29 mouse cellular contexts compared by ENCODE assay signal in the genomic region with DNA sequence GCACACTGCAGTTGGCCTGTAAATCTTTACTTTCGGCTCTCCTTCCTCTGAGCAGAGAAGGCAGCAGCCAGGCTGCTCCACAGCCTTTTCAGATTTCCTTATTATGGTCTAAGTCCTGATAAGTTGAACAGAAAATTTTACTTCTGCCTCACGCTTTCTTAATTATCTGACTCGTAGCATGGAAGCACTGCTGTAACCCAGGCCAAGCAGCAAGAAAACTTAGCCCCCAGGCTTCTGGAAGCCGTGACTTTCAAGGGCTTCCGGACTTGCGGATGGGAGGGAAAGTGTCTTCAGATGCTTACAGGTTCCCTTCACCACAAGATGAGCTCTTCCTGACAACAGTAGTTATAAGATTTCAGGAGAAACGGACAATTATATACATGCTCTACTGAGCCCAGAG. TPM values are rescaled to one million over a fixed set of nuclear protein-coding genes. Genes with fewer than 3 reads are reported as not detected.
DNase-seq lines count a peak whose midpoint lies in the region; ATAC-seq and TF ChIP-seq lines count a peak whose summit lies in the region.
"Had no signal": no experiment of that assay in that cellular context is flagged by ENCODE, and none has a peak within 500 bp of the region (broad histone marks: within the 10 kb centered on the region; RNA-seq: fewer than 3 reads in every experiment).

No protein-coding gene starts in this region.

- H3K79me2 ChIP-seq in heart, adult 2 months (replicated peaks; ENCODE audit: control insufficient read depth, insufficient read depth, low read length), result no peaks in the 10 kb centered on the region

- 86% methylated on average over 7 of the region's 7 CpGs for WGBS in forebrain, embryonic 11.5 days
- WGBS in forebrain, postnatal 0 days, result 70% methylated on average over 7 of the region's 7 CpGs
- 77% methylated on average over 7 of the region's 7 CpGs for whole genome bisulfite sequencing in heart, adult 2 months
- 80% methylated on average over 7 of the region's 7 CpGs for WGBS in midbrain, embryonic 10.5 days
- WGBS in midbrain, embryonic 14.5 days, result 77% methylated on average over 7 of the region's 7 CpGs

- H3K36me3 ChIP-seq in forebrain, embryonic 11.5 days (ENCODE audit: control insufficient read depth, insufficient read depth, low read length), result no peaks in the 10 kb centered on the region
- H3K36me3 ChIP-seq in forebrain, postnatal 0 days (ENCODE audit: insufficient read depth), result no peaks in the 10 kb centered on the region
- H3K36me3 ChIP-seq in heart, adult 2 months (ENCODE audit: control insufficient read depth, insufficient read depth, low read length), result no peaks in the 10 kb centered on the region
- no peaks in the 10 kb centered on the region for H3K36me3 ChIP-seq in midbrain, embryonic 10.5 days
- H3K36me3 ChIP-seq in midbrain, embryonic 14.5 days (ENCODE audit: control insufficient read depth, insufficient read depth, low read length), result no peaks in the 10 kb centered on the region
- no peaks in the 10 kb centered on the region for H3K36me3 ChIP-seq in E14TG2a.4 (ENCODE audit: insufficient read depth, low read length)
- H3K36me3 ChIP-seq: embryonic facial prominence, embryonic 12.5 days; heart, embryonic 12.5 days; limb, embryonic 10.5 days; limb, embryonic 15.5 days; liver, embryonic 13.5 days; neural tube, embryonic 12.5 days had no signal

- no peak overlapping the region for H3K4me3 ChIP-seq in forebrain, embryonic 11.5 days (ENCODE audit: low read depth, low read length)
- H3K4me3 ChIP-seq in forebrain, postnatal 0 days (ENCODE audit: low read depth, low read length), result no peak overlapping the region
- H3K4me3 ChIP-seq in heart, adult 2 months, result no peak overlapping the region
- H3K4me3 ChIP-seq in midbrain, embryonic 10.5 days, result no peak overlapping the region
- H3K4me3 ChIP-seq in midbrain, embryonic 14.5 days (replicated peaks; ENCODE audit: low read depth, low read length), result no peak overlapping the region
- peak overlapping the region; percentile 11; the same call in 1 of the 2 replicates for H3K4me3 ChIP-seq in E14TG2a.4 (replicated peaks; ENCODE audit: low read length)
- H3K4me3 ChIP-seq: embryonic facial prominence, embryonic 12.5 days; heart, embryonic 12.5 days; limb, embryonic 10.5 days; limb, embryonic 15.5 days; liver, embryonic 13.5 days; megakaryocyte, embryonic 14.5 days; neural tube, embryonic 12.5 days had no signal

- no peak overlapping the region for H3K9ac ChIP-seq in forebrain, embryonic 11.5 days (ENCODE audit: low read length)
- H3K9ac ChIP-seq in forebrain, postnatal 0 days, result no peak overlapping the region
- no peak overlapping the region for H3K9ac ChIP-seq in heart, adult 2 months (ENCODE audit: low read depth, low read length)
- H3K9ac ChIP-seq in midbrain, embryonic 14.5 days (replicated peaks; ENCODE audit: low read length), result no peak overlapping the region
- H3K9ac ChIP-seq: embryonic facial prominence, embryonic 12.5 days; heart, embryonic 12.5 days; limb, embryonic 15.5 days; liver, embryonic 13.5 days; neural tube, embryonic 12.5 days had no signal

- no peaks in the 10 kb centered on the region for H3K9me3 ChIP-seq in forebrain, embryonic 11.5 days (ENCODE audit: control insufficient read depth, low read length)
- no peaks in the 10 kb centered on the region for H3K9me3 ChIP-seq in forebrain, postnatal 0 days (ENCODE audit: low read length)
- no peaks in the 10 kb centered on the region for H3K9me3 ChIP-seq in midbrain, embryonic 10.5 days (replicated peaks)
- H3K9me3 ChIP-seq in midbrain, embryonic 14.5 days (ENCODE audit: control insufficient read depth, low read length), result no peaks in the 10 kb centered on the region
- no peaks in the 10 kb centered on the region for H3K9me3 ChIP-seq in E14TG2a.4 (ENCODE audit: low read length)
- H3K9me3 ChIP-seq: embryonic facial prominence, embryonic 12.5 days; heart, embryonic 12.5 days; limb, embryonic 10.5 days; limb, embryonic 15.5 days; liver, embryonic 13.5 days; neural tube, embryonic 12.5 days had no signal

- H3K4me2 ChIP-seq in forebrain, embryonic 11.5 days (ENCODE audit: low read depth, low read length, severe bottlenecking), result no peak overlapping the region
- H3K4me2 ChIP-seq in forebrain, postnatal 0 days (ENCODE audit: low read depth), result no peak overlapping the region
- H3K4me2 ChIP-seq in midbrain, embryonic 14.5 days (ENCODE audit: low read length), result no peak overlapping the region
- H3K4me2 ChIP-seq: embryonic facial prominence, embryonic 12.5 days; heart, embryonic 12.5 days; limb, embryonic 15.5 days; liver, embryonic 13.5 days; neural tube, embryonic 12.5 days had no signal

- intact Hi-C loops in heart, adult 2 months (cut with DNase I), result no loop called here

- TF ChIP-seq CTCF in forebrain, postnatal 0 days (IDR thresholded peaks at IDR 0.05; ENCODE audit: low read depth), result no peak
- TF ChIP-seq CTCF in heart, adult 2 months (IDR thresholded peaks at IDR 0.05), result no peak
- TF ChIP-seq CTCF in E14TG2a.4 (conservative IDR thresholded peaks at IDR 0.05; ENCODE audit: low read length), result no peak

- TF ChIP-seq POLR2A in heart, adult 2 months (IDR thresholded peaks at IDR 0.05; ENCODE audit: insufficient read depth, low read depth, low read length), result no peak

- H3K4me1 ChIP-seq in forebrain, embryonic 11.5 days (replicated peaks; ENCODE audit: control insufficient read depth, insufficient read depth, low read length), result 0 out of 2 replicates have a peak, but pooled peaks cover 3% of the 10 kb centered on the region
- 0 out of 2 replicates have a peak, but pooled peaks cover 4% of the 10 kb centered on the region for H3K4me1 ChIP-seq in forebrain, postnatal 0 days (ENCODE audit: insufficient read depth)
- no peaks in the 10 kb centered on the region for H3K4me1 ChIP-seq in heart, adult 2 months (ENCODE audit: control insufficient read depth, insufficient read depth, low read length)
- H3K4me1 ChIP-seq in midbrain, embryonic 10.5 days, result peaks cover 10% of the 10 kb centered on the region
- H3K4me1 ChIP-seq in midbrain, embryonic 14.5 days (ENCODE audit: control insufficient read depth, insufficient read depth, low read length), result peaks cover 8% of the 10 kb centered on the region; the same call in 1 of the 2 replicates
- peaks cover 32% of the 10 kb centered on the region for H3K4me1 ChIP-seq in E14TG2a.4 (replicated peaks; ENCODE audit: low read depth, low read length)
- H3K4me1 ChIP-seq: heart, embryonic 12.5 days; limb, embryonic 15.5 days; liver, embryonic 13.5 days; megakaryocyte, embryonic 14.5 days had no signal

- H3K27ac ChIP-seq in forebrain, embryonic 11.5 days (ENCODE audit: low read depth, low read length), result 0 out of 2 replicates have a peak overlapping the region, but pooled peaks have one; percentile 25
- no peak overlapping the region for H3K27ac ChIP-seq in forebrain, postnatal 0 days (ENCODE audit: low read depth, low read length)
- H3K27ac ChIP-seq in heart, adult 2 months, result no peak overlapping the region
- peak overlapping the region; percentile 38; the same call in 1 of the 2 replicates for H3K27ac ChIP-seq in midbrain, embryonic 10.5 days (replicated peaks)
- H3K27ac ChIP-seq in midbrain, embryonic 14.5 days (replicated peaks; ENCODE audit: low read depth, low read length), result no peak overlapping the region
- H3K27ac ChIP-seq: embryonic facial prominence, embryonic 12.5 days; kidney, postnatal 0 days; limb, embryonic 10.5 days; limb, embryonic 15.5 days; liver, embryonic 13.5 days; neural tube, embryonic 12.5 days had no signal

- H3K27me3 ChIP-seq in forebrain, embryonic 11.5 days (ENCODE audit: control insufficient read depth, insufficient read depth, low read length), result no peaks in the 10 kb centered on the region
- H3K27me3 ChIP-seq in forebrain, postnatal 0 days (ENCODE audit: insufficient read depth, low read length), result no peaks in the 10 kb centered on the region
- H3K27me3 ChIP-seq in heart, adult 2 months (ENCODE audit: control insufficient read depth, insufficient read depth, low read length), result no peaks in the 10 kb centered on the region
- H3K27me3 ChIP-seq in midbrain, embryonic 10.5 days (ENCODE audit: low read depth, poor library complexity, severe bottlenecking), result no peaks in the 10 kb centered on the region
- no peaks in the 10 kb centered on the region for H3K27me3 ChIP-seq in midbrain, embryonic 14.5 days (ENCODE audit: control insufficient read depth, insufficient read depth, low read length)
- H3K27me3 ChIP-seq in E14TG2a.4 (ENCODE audit: insufficient read depth, low read length), result no peaks in the 10 kb centered on the region
- H3K27me3 ChIP-seq: embryonic facial prominence, embryonic 12.5 days; heart, embryonic 12.5 days; limb, embryonic 15.5 days; liver, embryonic 13.5 days; megakaryocyte, embryonic 14.5 days; neural tube, embryonic 12.5 days had no signal

- ATAC-seq in forebrain, embryonic 11.5 days (replicated peaks; ENCODE audit: low FRiP score), result no peak
- ATAC-seq in forebrain, postnatal 0 days, result no peak
- no peak for ATAC-seq in midbrain, embryonic 14.5 days (ENCODE audit: low FRiP score, low TSS enrichment)
- ATAC-seq: lung, postnatal 0 days had no signal

- TF ChIP-seq EP300 in heart, adult 2 months (IDR thresholded peaks at IDR 0.05; ENCODE audit: insufficient read depth, low read depth, low read length), result no peak

- DNase-seq in forebrain, embryonic 11.5 days (ENCODE audit: low spot score), result no peak
- DNase-seq in forebrain, postnatal 0 days, result no peak
- DNase-seq in heart, adult 11 months, result peak; percentile 21
- no peak for DNase-seq in heart, adult 2 months
- no peak for DNase-seq in midbrain, embryonic 10.5 days (ENCODE audit: low spot score)
- no peak for DNase-seq in midbrain, embryonic 14.5 days
- DNase-seq in cerebellum, adult 11 months, result no peak
- DNase-seq: adrenal gland, postnatal 25 days; cerebellum, adult 8-10 months; cerebellum, postnatal 25 days; gastrocnemius, postnatal 14 days; kidney, adult 8-10 months; kidney, postnatal 4 days; liver, embryonic 13.5 days; lung, adult 18-20 months; lung, postnatal 4 days; right cerebral cortex, postnatal 4 days; thymus, adult 2 months; thymus, postnatal 36 days had no signal

RNA-seq across cellular contexts. Expression of gene Ccdc39, which starts 29.7 kb away (rescaled TPM):
- polyA plus RNA-seq in forebrain, embryonic 11.5 days (2014; fragmentation: Nextera tagmentation; extraction: Ambion mirVana), result 6.9 and 9.1 TPM in 2 replicates
- 26.7 and 32.2 TPM in 2 replicates for total RNA-seq in forebrain, postnatal 0 days (2014; rRNA removed)
- 10.1 and 12.9 TPM in 2 replicates for polyA plus RNA-seq in forebrain, postnatal 0 days (2015; fragmentation: Nextera tagmentation; extraction: Ambion mirVana)
- total RNA-seq in heart, adult 2 months (2021), result under 1 TPM; 0.09 to 0.13 TPM
- polyA plus RNA-seq in heart, adult 2 months (2012; rRNA removed), result 0.47 and 2.5 TPM in 2 replicates
- 5.7 and 8.0 TPM in 2 replicates for polyA plus RNA-seq in midbrain, embryonic 10.5 days (2016; fragmentation: Nextera tagmentation; extraction: Ambion mirVana)
- 16.8 and 16.9 TPM in 2 replicates for polyA plus RNA-seq in midbrain, embryonic 14.5 days (2014; fragmentation: Nextera tagmentation; extraction: Ambion mirVana)
- total RNA-seq: granulocyte monocyte progenitor cell, adult 5-6 weeks had no signal

Comparison
In these comparisons a context has a peak if more than half of its experiments do, and no peak if none do; other contexts are left out.
1. H3K27ac ChIP-seq: peak in forebrain, embryonic 11.5 days (single experiment) and midbrain, embryonic 10.5 days (single experiment); none in forebrain, postnatal 0 days (single experiment), heart, adult 2 months (single experiment) and midbrain, embryonic 14.5 days (single experiment).